Mouse (Mus musculus): ENCODE results near the gene Ddx51. TPM values are rescaled to one million over a fixed set of nuclear protein-coding genes. Genes with fewer than 3 reads are reported as not detected.

Ddx51 gene
- polyA plus RNA-seq (2014; fragmentation: Nextera tagmentation; extraction: Ambion mirVana) = 16.2 and 21.7 TPM in 2 replicates

DNA sequence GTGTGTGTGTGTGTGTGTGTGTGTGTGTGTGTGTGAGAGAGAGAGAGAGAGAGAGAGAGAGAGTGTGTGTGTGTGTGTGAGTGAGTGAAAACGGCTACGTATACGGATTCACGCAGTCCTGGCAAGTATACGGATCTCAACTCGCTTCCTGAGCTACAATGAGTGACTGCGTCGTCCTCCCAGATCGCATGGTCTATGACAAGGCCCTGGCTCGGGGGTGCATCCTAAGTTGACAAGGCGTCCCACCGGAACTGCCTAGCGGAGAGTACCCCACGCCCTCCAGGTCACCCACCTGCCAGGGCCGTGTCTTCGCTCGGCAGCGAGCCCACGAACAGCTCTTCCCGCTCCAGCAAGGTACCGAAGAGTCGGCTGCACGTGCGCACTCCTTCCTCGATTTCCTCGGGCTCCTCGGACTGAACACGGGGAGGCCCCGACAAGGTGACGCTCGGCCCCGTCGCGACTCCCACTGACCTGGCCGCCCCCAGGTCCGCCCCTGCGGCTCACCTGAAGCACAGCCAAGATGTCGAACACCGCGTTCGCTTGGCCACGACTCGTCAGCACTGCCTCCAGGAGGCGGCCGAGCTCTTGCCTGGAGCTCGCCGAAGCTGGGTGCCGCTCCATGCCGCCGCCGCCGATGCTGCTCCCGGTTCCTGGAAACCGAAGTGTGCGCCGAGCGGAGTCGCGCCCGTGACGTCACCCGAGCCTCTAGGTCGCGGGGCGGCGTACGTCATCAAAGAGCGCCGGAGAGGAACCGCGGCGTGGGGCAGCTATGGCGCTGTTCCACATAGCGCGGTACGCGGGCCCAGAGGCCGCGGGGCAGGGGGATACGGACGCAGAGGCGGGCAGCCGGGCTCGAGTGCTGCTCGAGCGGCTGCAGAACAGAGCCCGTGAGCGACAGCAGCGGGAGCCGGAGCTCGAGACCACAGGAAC is at the start of gene Ddx51, which contains the start of gene Noc4l:
TSS of gene Ddx51 (plus strand) at position 733 of the 930 bp plus-strand sequence.
TSS of gene Noc4l (minus strand) at position 699 of the 930 bp plus-strand sequence.
- H3K27ac ChIP-seq (replicated peaks; ENCODE audit: low read depth, low read length) = peak within 1 kb of the TSS; percentile 45; the same call in 1 of the 2 replicates
- DNase-seq (peak; percentile 99), ATAC-seq (ENCODE audit: low FRiP score, low TSS enrichment) (peak; percentile 90)
- peaks cover 9% of the 10 kb centered on the region for H3K4me1 ChIP-seq (ENCODE audit: control insufficient read depth, insufficient read depth, low read length)
- H3K36me3 ChIP-seq (ENCODE audit: control insufficient read depth, insufficient read depth, low read length) = peaks cover 71% of the 10 kb centered on the region
- H3K27me3 ChIP-seq (ENCODE audit: control insufficient read depth, insufficient read depth, low read length) = no peaks in the 10 kb centered on the region
- peak within 1 kb of the TSS; percentile 66 for H3K4me2 ChIP-seq (ENCODE audit: low read length)
- H3K9ac ChIP-seq (replicated peaks; ENCODE audit: low read length) = peak within 1 kb of the TSS; percentile 73
- under 1% methylated on average over 91 of the region's 91 CpGs for WGBS
- no peaks in the 10 kb centered on the region for H3K9me3 ChIP-seq (ENCODE audit: control insufficient read depth, low read length)
- peak within 1 kb of the TSS; percentile 96 for H3K4me3 ChIP-seq (replicated peaks; ENCODE audit: low read depth, low read length)

DNA sequence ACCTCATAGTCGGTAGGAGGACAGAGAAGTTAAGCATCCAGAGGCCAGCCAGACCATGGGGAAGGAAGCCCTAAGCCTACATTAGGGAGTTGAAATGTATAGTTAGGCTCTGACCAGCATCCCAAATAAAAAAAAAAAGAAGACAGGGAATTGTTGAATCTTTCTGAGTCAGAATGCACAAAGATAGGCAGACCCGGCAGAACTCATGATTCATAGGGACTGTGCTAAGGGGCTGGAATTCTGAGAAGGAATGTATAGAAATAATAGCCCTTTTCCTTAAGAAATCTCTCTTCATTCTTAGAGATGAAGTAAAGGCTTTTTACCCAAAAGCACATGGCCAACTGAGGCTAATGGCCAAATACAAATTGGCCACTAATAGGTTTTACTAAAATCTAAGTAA is 48.9 kb upstream of the Ddx51 start:
- ATAC-seq (ENCODE audit: low FRiP score, low TSS enrichment) (no peak), DNase-seq (no peak)
- Histone ChIP-seq H3K9ac (replicated peaks; ENCODE audit: low read length) (no peak overlapping the region), H3K4me2 (ENCODE audit: low read length) (no peak overlapping the region), H3K27me3 (ENCODE audit: control insufficient read depth, insufficient read depth, low read length) (no peaks in the 10 kb centered on the region), H3K4me3 (replicated peaks; ENCODE audit: low read depth, low read length) (no peak overlapping the region), H3K36me3 (ENCODE audit: control insufficient read depth, insufficient read depth, low read length) (no peaks in the 10 kb centered on the region), H3K9me3 (ENCODE audit: control insufficient read depth, low read length) (no peaks in the 10 kb centered on the region), H3K4me1 (ENCODE audit: control insufficient read depth, insufficient read depth, low read length) (peaks cover 2% of the 10 kb centered on the region; the same call in 1 of the 2 replicates), H3K27ac (replicated peaks; ENCODE audit: low read depth, low read length) (no peak overlapping the region)
- 88% methylated on average over 2 of the region's 2 CpGs for WGBS

DNA sequence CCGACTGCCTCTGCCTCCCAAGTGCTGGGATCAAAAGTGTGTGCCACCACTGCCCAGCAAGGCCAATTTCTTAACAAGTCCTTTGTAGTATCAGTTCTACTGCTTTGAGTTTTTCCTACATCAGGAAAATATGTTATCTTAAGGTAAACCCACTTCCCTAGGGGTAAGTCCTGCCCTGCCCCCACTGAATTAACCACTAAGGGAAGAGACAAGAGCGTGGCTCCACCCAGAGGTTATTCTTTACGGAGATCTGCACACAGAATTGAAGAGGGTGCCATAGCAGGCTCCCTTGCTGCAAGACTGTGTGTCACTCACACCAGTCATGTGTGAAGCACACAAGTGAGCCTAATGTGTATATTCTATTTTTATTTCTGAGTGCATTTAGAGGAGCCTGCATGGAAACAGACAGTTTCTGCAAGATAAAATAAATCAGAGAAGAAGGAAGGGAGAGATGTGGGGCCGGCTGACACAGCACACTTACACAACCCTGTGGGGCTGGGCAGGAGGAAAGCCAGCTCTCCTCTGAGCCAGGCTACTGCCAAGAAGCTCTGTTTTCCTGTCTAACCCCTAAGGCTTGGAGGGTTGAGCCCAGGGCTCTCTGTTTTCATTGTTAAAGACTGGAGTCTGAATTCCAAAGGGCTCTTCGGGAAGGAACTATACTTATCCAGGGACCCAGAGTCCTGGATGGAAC is 47.6 kb upstream of the Ddx51 start:
- Histone ChIP-seq H3K36me3 (ENCODE audit: control insufficient read depth, insufficient read depth, low read length) (no peaks in the 10 kb centered on the region), H3K27me3 (ENCODE audit: control insufficient read depth, insufficient read depth, low read length) (no peaks in the 10 kb centered on the region), H3K4me1 (ENCODE audit: control insufficient read depth, insufficient read depth, low read length) (peaks cover 2% of the 10 kb centered on the region; the same call in 1 of the 2 replicates), H3K27ac (replicated peaks; ENCODE audit: low read depth, low read length) (no peak overlapping the region), H3K4me2 (ENCODE audit: low read length) (no peak overlapping the region), H3K4me3 (replicated peaks; ENCODE audit: low read depth, low read length) (no peak overlapping the region), H3K9me3 (ENCODE audit: control insufficient read depth, low read length) (no peaks in the 10 kb centered on the region), H3K9ac (replicated peaks; ENCODE audit: low read length) (no peak overlapping the region)
- no peak for ATAC-seq (ENCODE audit: low FRiP score, low TSS enrichment)
- 65% methylated on average over 5 of the region's 5 CpGs for WGBS
- DNase-seq = no peak

DNA sequence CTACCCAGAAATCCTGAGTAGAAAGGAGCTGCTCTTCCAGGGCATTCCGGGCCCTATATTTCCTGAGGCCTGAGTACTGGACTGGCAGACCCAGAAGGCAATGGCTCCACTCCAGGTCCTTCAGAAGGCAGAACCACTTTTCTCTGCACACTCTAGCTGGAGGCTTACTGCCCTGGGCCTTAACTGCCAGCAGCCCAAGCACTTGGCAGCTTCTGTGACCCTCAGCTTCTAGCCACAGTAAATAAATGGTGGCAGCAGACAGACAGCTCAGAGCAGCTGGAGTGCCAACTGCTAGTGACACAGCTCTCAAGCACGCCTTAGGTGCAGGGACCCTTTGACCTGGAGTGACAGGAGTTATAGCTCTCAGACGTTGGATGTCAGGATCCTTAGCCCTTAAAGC is 45.5 kb upstream of the Ddx51 start:
- Histone ChIP-seq H3K9ac (replicated peaks; ENCODE audit: low read length) (no peak overlapping the region), H3K36me3 (ENCODE audit: control insufficient read depth, insufficient read depth, low read length) (no peaks in the 10 kb centered on the region), H3K4me1 (ENCODE audit: control insufficient read depth, insufficient read depth, low read length) (peaks cover 2% of the 10 kb centered on the region; the same call in 1 of the 2 replicates), H3K4me3 (replicated peaks; ENCODE audit: low read depth, low read length) (no peak overlapping the region), H3K4me2 (ENCODE audit: low read length) (no peak overlapping the region), H3K27me3 (ENCODE audit: control insufficient read depth, insufficient read depth, low read length) (no peaks in the 10 kb centered on the region), H3K27ac (replicated peaks; ENCODE audit: low read depth, low read length) (no peak overlapping the region), H3K9me3 (ENCODE audit: control insufficient read depth, low read length) (no peaks in the 10 kb centered on the region)
- WGBS = 71% methylated on average over 3 of the region's 3 CpGs
- DNase-seq = no peak
- ATAC-seq (ENCODE audit: low FRiP score, low TSS enrichment) = no peak

DNA sequence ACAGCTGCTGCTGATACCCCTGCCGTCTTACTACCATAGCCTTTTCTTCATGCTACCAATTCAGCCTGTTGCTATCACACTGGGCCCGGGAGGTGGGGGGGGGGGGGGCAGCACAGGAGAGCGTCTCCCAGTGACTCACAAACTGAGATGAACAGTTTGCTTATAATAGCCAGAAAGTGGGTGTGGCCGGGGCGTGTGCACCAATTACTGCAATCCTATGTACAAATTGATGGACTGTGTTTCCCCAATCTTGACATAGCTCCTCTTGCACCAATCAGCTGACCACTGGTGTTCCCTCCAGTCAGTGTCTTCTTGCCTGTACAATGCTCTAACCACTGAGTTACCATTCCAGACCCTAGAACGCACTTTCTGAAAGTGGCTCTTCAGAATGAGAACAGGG is 44.9 kb upstream of the Ddx51 start:
- Histone ChIP-seq H3K27me3 (ENCODE audit: control insufficient read depth, insufficient read depth, low read length) (no peaks in the 10 kb centered on the region), H3K4me1 (ENCODE audit: control insufficient read depth, insufficient read depth, low read length) (peaks cover 2% of the 10 kb centered on the region; the same call in 1 of the 2 replicates), H3K27ac (replicated peaks; ENCODE audit: low read depth, low read length) (no peak overlapping the region), H3K9ac (replicated peaks; ENCODE audit: low read length) (no peak overlapping the region), H3K9me3 (ENCODE audit: control insufficient read depth, low read length) (no peaks in the 10 kb centered on the region), H3K4me2 (ENCODE audit: low read length) (no peak overlapping the region), H3K36me3 (ENCODE audit: control insufficient read depth, insufficient read depth, low read length) (no peaks in the 10 kb centered on the region), H3K4me3 (replicated peaks; ENCODE audit: low read depth, low read length) (no peak overlapping the region)
- ATAC-seq (ENCODE audit: low FRiP score, low TSS enrichment) = no peak
- DNase-seq = no peak
- 83% methylated on average over 6 of the region's 6 CpGs for WGBS

DNA sequence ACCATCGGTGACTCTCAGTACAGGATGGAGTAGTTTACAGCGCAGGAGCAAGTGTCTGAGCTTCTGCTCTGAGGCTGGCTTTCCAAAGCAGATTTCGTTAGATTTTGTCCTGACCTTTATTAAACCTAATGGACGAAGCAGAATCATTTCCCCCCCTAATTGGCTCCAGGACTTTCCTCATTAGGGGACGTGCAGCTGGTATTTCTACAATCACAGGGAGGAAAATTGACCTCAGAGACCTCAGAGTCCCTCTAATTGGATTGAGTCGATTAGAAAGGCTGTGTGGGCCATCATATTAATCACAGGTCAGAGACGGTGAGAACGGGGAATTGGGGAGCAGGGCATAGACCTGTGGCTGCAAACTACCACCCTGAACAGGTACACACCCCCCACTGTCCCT is 44.3 kb upstream of the Ddx51 start:
- no peak for DNase-seq
- Histone ChIP-seq H3K4me3 (replicated peaks; ENCODE audit: low read depth, low read length) (no peak overlapping the region), H3K27me3 (ENCODE audit: control insufficient read depth, insufficient read depth, low read length) (no peaks in the 10 kb centered on the region), H3K27ac (replicated peaks; ENCODE audit: low read depth, low read length) (no peak overlapping the region), H3K4me1 (ENCODE audit: control insufficient read depth, insufficient read depth, low read length) (peaks cover 2% of the 10 kb centered on the region; the same call in 1 of the 2 replicates), H3K36me3 (ENCODE audit: control insufficient read depth, insufficient read depth, low read length) (no peaks in the 10 kb centered on the region), H3K9me3 (ENCODE audit: control insufficient read depth, low read length) (no peaks in the 10 kb centered on the region), H3K4me2 (ENCODE audit: low read length) (no peak overlapping the region), H3K9ac (replicated peaks; ENCODE audit: low read length) (no peak overlapping the region)
- ATAC-seq (ENCODE audit: low FRiP score, low TSS enrichment) = no peak
- 56% methylated on average over 8 of the region's 8 CpGs for WGBS

DNA sequence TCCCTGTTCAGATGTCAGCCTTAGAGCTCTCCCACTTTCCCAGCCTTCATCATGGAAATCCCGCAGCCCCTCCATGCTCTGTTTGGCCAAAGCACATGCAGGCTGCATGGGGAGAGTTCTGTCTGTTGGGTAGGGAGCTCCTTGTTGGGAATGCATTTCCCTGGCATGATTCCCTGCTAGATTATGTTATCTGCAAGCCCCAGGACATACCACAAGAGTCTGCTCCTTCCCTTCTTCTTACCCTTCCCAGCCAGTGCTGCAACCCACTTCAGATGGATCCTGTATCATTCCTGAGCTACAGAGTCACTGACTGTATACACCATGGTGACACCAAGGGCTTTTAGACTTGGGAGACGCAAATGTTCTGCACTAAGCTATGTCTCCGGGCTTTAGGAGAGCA is 43.8 kb upstream of the Ddx51 start:
- Histone ChIP-seq H3K36me3 (ENCODE audit: control insufficient read depth, insufficient read depth, low read length) (no peaks in the 10 kb centered on the region), H3K4me3 (replicated peaks; ENCODE audit: low read depth, low read length) (no peak overlapping the region), H3K9ac (replicated peaks; ENCODE audit: low read length) (no peak overlapping the region), H3K4me1 (ENCODE audit: control insufficient read depth, insufficient read depth, low read length) (peaks cover 2% of the 10 kb centered on the region; the same call in 1 of the 2 replicates), H3K4me2 (ENCODE audit: low read length) (no peak overlapping the region), H3K9me3 (ENCODE audit: control insufficient read depth, low read length) (no peaks in the 10 kb centered on the region), H3K27ac (replicated peaks; ENCODE audit: low read depth, low read length) (no peak overlapping the region), H3K27me3 (ENCODE audit: control insufficient read depth, insufficient read depth, low read length) (no peaks in the 10 kb centered on the region)
- ATAC-seq (ENCODE audit: low FRiP score, low TSS enrichment) = no peak
- WGBS = 91% methylated on average over 3 of the region's 3 CpGs
- DNase-seq = no peak

DNA sequence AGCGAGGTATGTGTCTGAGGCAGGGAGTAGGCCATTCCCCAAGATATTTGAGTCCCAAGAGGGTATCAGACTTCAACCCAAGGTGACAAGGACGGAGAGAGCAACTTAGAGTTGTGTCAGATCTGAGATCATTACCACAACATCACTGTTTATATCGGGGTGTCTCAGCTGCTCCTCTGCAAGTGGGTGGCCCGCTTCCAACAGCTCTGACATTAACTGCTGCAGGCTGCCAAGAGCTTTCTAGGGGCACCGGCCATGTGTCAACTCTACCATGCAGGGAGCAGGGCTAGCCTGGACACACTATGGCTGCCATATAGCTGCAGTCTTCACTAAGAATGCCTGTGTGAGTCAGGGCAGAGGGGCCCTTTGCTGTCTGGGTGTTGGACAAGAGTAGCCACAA is 43.4 kb upstream of the Ddx51 start:
- Histone ChIP-seq H3K9ac (replicated peaks; ENCODE audit: low read length) (no peak overlapping the region), H3K9me3 (ENCODE audit: control insufficient read depth, low read length) (no peaks in the 10 kb centered on the region), H3K27ac (replicated peaks; ENCODE audit: low read depth, low read length) (no peak overlapping the region), H3K36me3 (ENCODE audit: control insufficient read depth, insufficient read depth, low read length) (0 out of 2 replicates have a peak, but pooled peaks cover under 1% of the 10 kb centered on the region), H3K4me2 (ENCODE audit: low read length) (no peak overlapping the region), H3K27me3 (ENCODE audit: control insufficient read depth, insufficient read depth, low read length) (no peaks in the 10 kb centered on the region), H3K4me1 (ENCODE audit: control insufficient read depth, insufficient read depth, low read length) (peaks cover 2% of the 10 kb centered on the region; the same call in 1 of the 2 replicates), H3K4me3 (replicated peaks; ENCODE audit: low read depth, low read length) (no peak overlapping the region)
- ATAC-seq (ENCODE audit: low FRiP score, low TSS enrichment) = no peak
- WGBS = 87% methylated on average over 5 of the region's 5 CpGs
- DNase-seq = no peak

Data from midbrain, embryonic 14.5 days (tissue).